Mouse (Mus musculus) CH12.LX (cell line): Measurements from ENCODE around the gene Psap. TPM values are rescaled to one million over a fixed set of nuclear protein-coding genes. Genes with fewer than 3 reads are reported as not detected.

ENCODE experiments used
- DNase-seq: peaks from one replicate; pipeline ENCODE4 v3.0.0-alpha.2; 2013; ENCODE audit errors: extremely low read depth
- H3K27ac ChIP-seq: 2 replicates; pipeline ENCODE4 v1.5.1; 2012; ENCODE audit warnings: low read depth, mild to moderate bottlenecking, control low read depth, moderate library complexity; ENCODE audit not compliant: insufficient read depth
- H3K27me3 ChIP-seq: replicated peaks from 2 replicates; pipeline ENCODE3; 2012; ENCODE audit warnings: inconsistent platforms
- H3K36me3 ChIP-seq, 2 experiments: replicated peaks in 1 of 2; 2 replicates each; pipeline versions ENCODE3 to v1.6.1; 2012; ENCODE audit warnings: inconsistent platforms in 1 of 2, low read length in 1 of 2, mild to moderate bottlenecking in 1 of 2, mixed read lengths in 1 of 2, moderate library complexity in 1 of 2; ENCODE audit not compliant: control insufficient read depth in 1 of 2, insufficient read depth in 1 of 2
- H3K4me1 ChIP-seq, 2 experiments: 2 replicates each; pipeline ENCODE4 v1.6.1; 2012; ENCODE audit warnings: inconsistent platforms in 1 of 2, moderate library complexity in 1 of 2; ENCODE audit not compliant: insufficient read depth in 2 of 2, control insufficient read depth in 1 of 2
- H3K4me2 ChIP-seq: 2 replicates; pipeline ENCODE4 v1.6.1; 2012; ENCODE audit warnings: low read depth, mild to moderate bottlenecking, control low read depth; ENCODE audit not compliant: poor library complexity, insufficient read depth, severe bottlenecking
- H3K4me3 ChIP-seq, 3 experiments: fragments of 150-350 bp in 1 of 3; sonication (generic) in 1 of 3; replicated peaks in 1 of 3; 2 replicates each; pipeline versions ENCODE3 to v1.5.1; 2011 to 2012; ENCODE audit warnings: low read depth in 2 of 3, low read length in 2 of 3, mild to moderate bottlenecking in 2 of 3, moderate library complexity in 2 of 3, control low read depth in 1 of 3, improper control_type of control experiment in 1 of 3, inconsistent platforms in 1 of 3, mixed read lengths in 1 of 3; ENCODE audit not compliant: poor library complexity in 1 of 3
- H3K79me2 ChIP-seq: replicated peaks from 2 replicates; pipeline ENCODE4 v1.6.1; 2012; ENCODE audit warnings: mild to moderate bottlenecking, moderate library complexity; ENCODE audit not compliant: control insufficient read depth, poor library complexity, insufficient read depth, severe bottlenecking; ENCODE audit errors: extremely low read depth
- H3K9ac ChIP-seq: 2 replicates; pipeline ENCODE4 v1.6.1; 2012; ENCODE audit warnings: low read depth, mild to moderate bottlenecking, control low read depth, moderate library complexity; ENCODE audit not compliant: insufficient read depth
- H3K9me3 ChIP-seq: replicated peaks from 2 replicates; pipeline ENCODE3; 2012; ENCODE audit warnings: low read length, inconsistent platforms, mixed read lengths
- BHLHE40 ChIP-seq: IDR thresholded peaks from 2 replicates; pipeline ENCODE4 v1.6.1; 2011; ENCODE audit warnings: mild to moderate bottlenecking, low read depth, low read length, improper control_type of control experiment
- CHD1 ChIP-seq: IDR thresholded peaks from 2 replicates; pipeline ENCODE4 v1.6.1; 2012; ENCODE audit warnings: low read depth, low read length, improper control_type of control experiment, inconsistent platforms
- CTCF ChIP-seq, 2 experiments: IDR thresholded peaks in 1 of 2; conservative IDR thresholded peaks in 1 of 2; 2 replicates each; pipeline ENCODE4 v1.5.1; 2011 to 2012; ENCODE audit warnings: low read depth in 2 of 2, low read length in 2 of 2, improper control_type of control experiment in 1 of 2, inconsistent platforms in 1 of 2, mild to moderate bottlenecking in 1 of 2, moderate library complexity in 1 of 2
- EP300 ChIP-seq: IDR thresholded peaks from 2 replicates; pipeline ENCODE4 v1.6.1; 2011; ENCODE audit warnings: low read length, improper control_type of control experiment
- IRF4 ChIP-seq: IDR thresholded peaks from 2 replicates; pipeline ENCODE4 v1.6.1; 2014; ENCODE audit warnings: low read depth, mild to moderate bottlenecking, inconsistent platforms, low read length, improper control_type of control experiment
- JUN ChIP-seq: IDR thresholded peaks from 2 replicates; pipeline ENCODE4 v1.6.1; 2011; ENCODE audit warnings: low read depth, mild to moderate bottlenecking, low read length, improper control_type of control experiment, moderate library complexity; ENCODE audit not compliant: insufficient read depth
- JUND ChIP-seq: conservative IDR thresholded peaks from 2 replicates; pipeline ENCODE4 v1.6.1; 2011; ENCODE audit warnings: low read depth, low read length, improper control_type of control experiment
- KAT2A ChIP-seq: IDR thresholded peaks from 2 replicates; pipeline ENCODE4 v1.6.1; 2012; ENCODE audit warnings: low read length, improper control_type of control experiment, inconsistent platforms; ENCODE audit not compliant: insufficient replicate concordance
- MAX ChIP-seq: IDR thresholded peaks from 2 replicates; pipeline ENCODE4 v1.6.1; 2011; ENCODE audit warnings: low read length, improper control_type of control experiment
- MAZ ChIP-seq: IDR thresholded peaks from 2 replicates; pipeline ENCODE4 v1.6.1; 2012; ENCODE audit warnings: low read depth, mild to moderate bottlenecking, inconsistent platforms, low read length, improper control_type of control experiment, moderate library complexity
- MXI1 ChIP-seq: IDR thresholded peaks from 2 replicates; pipeline ENCODE4 v1.6.1; 2011; ENCODE audit warnings: mild to moderate bottlenecking, low read depth, low read length, improper control_type of control experiment
- MYC ChIP-seq: IDR thresholded peaks from 2 replicates; pipeline ENCODE4 v1.6.1; 2011; ENCODE audit warnings: low read depth, mild to moderate bottlenecking, improper control_type of control experiment, low read length
- PAX5 ChIP-seq: IDR thresholded peaks from 2 replicates; pipeline ENCODE4 v1.6.1; 2012; ENCODE audit warnings: low read length, inconsistent platforms, mixed read lengths
- POLR2AphosphoS2 ChIP-seq: IDR thresholded peaks from 2 replicates; pipeline ENCODE4 v1.6.1; 2011; ENCODE audit warnings: low read depth, low read length, improper control_type of control experiment
- RCOR1 ChIP-seq: conservative IDR thresholded peaks from 2 replicates; pipeline ENCODE4 v1.6.1; 2012; ENCODE audit warnings: low read depth, mild to moderate bottlenecking, inconsistent platforms, low read length, improper control_type of control experiment
- UBTF ChIP-seq: IDR thresholded peaks from 2 replicates; pipeline ENCODE4 v1.6.1; 2012; ENCODE audit warnings: low read depth, mild to moderate bottlenecking, inconsistent platforms, low read length, improper control_type of control experiment, moderate library complexity
- USF1 ChIP-seq: IDR thresholded peaks from 2 replicates; pipeline ENCODE4 v1.6.1; 2014; ENCODE audit warnings: low read depth, mild to moderate bottlenecking, inconsistent platforms, low read length, improper control_type of control experiment
- ZC3H11A ChIP-seq: IDR thresholded peaks from 2 replicates; pipeline ENCODE4 v1.6.1; 2012; ENCODE audit warnings: low read depth, mild to moderate bottlenecking, inconsistent platforms, low read length, improper control_type of control experiment
- ZKSCAN1 ChIP-seq: IDR thresholded peaks from 2 replicates; pipeline ENCODE4 v1.6.1; 2012; ENCODE audit warnings: low read depth, inconsistent platforms, low read length, improper control_type of control experiment, borderline replicate concordance
- ZMIZ1 ChIP-seq: IDR thresholded peaks from 2 replicates; pipeline ENCODE4 v1.6.1; 2012; ENCODE audit warnings: low read depth, mild to moderate bottlenecking, inconsistent platforms, low read length, improper control_type of control experiment
- ZNF384 ChIP-seq: IDR thresholded peaks from 2 replicates; pipeline ENCODE4 v1.6.1; 2012; ENCODE audit warnings: low read depth, low read length, improper control_type of control experiment, inconsistent platforms
- dilution Hi-C: fragments of 300-500 bp; cut with MboI; formaldehyde crosslinking; loops from 2 replicates; pipeline ENCODE4 v1.14.3; 2020; ENCODE audit warnings: low sequenced_read_pairs; ENCODE audit not compliant: extremely low pct_unique_long_range_greater_than_20kb, extremely low pct_ligation_motif_present
- in situ Hi-C: fragments of 300-500 bp; cut with MboI; formaldehyde crosslinking; loops from 3 replicates; pipeline ENCODE4 v1.14.3; 2019; ENCODE audit warnings: low sequenced_read_pairs, low pct_ligation_motif_present, low pct_unique_long_range_greater_than_20kb, mixed read lengths
- polyA plus RNA-seq: library from polyadenylated mRNA; unstranded; fragments of >175 nt; gene quantifications from 2 replicates; pipeline ENCODE4 v1.2.1, GENCODE M21; 2012; ENCODE audit warnings: low read depth; ENCODE audit not compliant: insufficient read length
- total RNA-seq, 2 experiments: library from RNA; depleted of rRNA; stranded (reverse); fragments of 300-350 nt in 1 of 2; fragments of >200 nt in 1 of 2; gene quantifications; 2 replicates each; pipeline ENCODE4 v1.2.3; 2012 to 2014

Gene Psap
- total and polyA plus RNA-seq, 3 experiments, result 223 to 470 (median 300) TPM

GRCm38 (mm10) chr10:60296027-60296426, 18.6 kb downstream of the Psap start:
- Histone ChIP-seq H3K4me1 (peaks cover 9 to 30% of the 10 kb centered on the region in 2 experiments), H3K27ac (no peak overlapping the region), H3K79me2 (peaks cover 15% of the 10 kb centered on the region), H3K9me3 (no peaks in the 10 kb centered on the region), H3K27me3 (no peaks in the 10 kb centered on the region), H3K36me3 (peaks cover 90 to 96% of the 10 kb centered on the region in 2 experiments), H3K4me2 (no peak overlapping the region), H3K9ac (no peak overlapping the region), H3K4me3 (no peak overlapping the region)
- in situ Hi-C loops (no loop called here), dilution Hi-C loops (no loop called here)
- TF ChIP-seq ZKSCAN1, result no peak
- TF ChIP-seq RCOR1, result no peak
- no peak for TF ChIP-seq BHLHE40
- TF ChIP-seq CTCF (conservative IDR thresholded peaks at IDR 0.05 in 1 of 2, IDR thresholded peaks at IDR 0.05 in 1 of 2; ENCODE audit: low read depth in 2 of 2, low read length in 2 of 2), result no peak
- no peak for TF ChIP-seq MAZ
- TF ChIP-seq IRF4, result no peak
- no peak for TF ChIP-seq ZC3H11A
- no peak for TF ChIP-seq PAX5
- no peak for DNase-seq

- no peak for TF ChIP-seq ZNF384
- TF ChIP-seq MXI1, result no peak
- TF ChIP-seq USF1, result no peak
- no peaks in the 10 kb centered on the region for H3K79me2 ChIP-seq
- peaks cover 81 to 93% of the 10 kb centered on the region in 2 experiments for H3K36me3 ChIP-seq
- no peak overlapping the region for H3K4me2 ChIP-seq
- no peak overlapping the region for H3K27ac ChIP-seq
- no peak overlapping the region for H3K4me3 ChIP-seq
- DNase-seq, result no peak
- no peaks in the 10 kb centered on the region for H3K27me3 ChIP-seq
- H3K9me3 ChIP-seq, result no peaks in the 10 kb centered on the region
- no peak overlapping the region for H3K9ac ChIP-seq
- peaks cover 0 to 15% of the 10 kb centered on the region in 2 experiments; a peak in 2 of 4 replicates for H3K4me1 ChIP-seq
- dilution Hi-C loops, result no loop called here
- in situ Hi-C loops, result loop anchor here (10.0 kb wide), 2 partner anchors 395 to 455 kb away; partner anchors contain the start of genes Cdh23 and Slc29a3
Measured at GRCm38 (mm10) chr10:60299636-60300035, 22.2 kb downstream of the Psap start.

DNA sequence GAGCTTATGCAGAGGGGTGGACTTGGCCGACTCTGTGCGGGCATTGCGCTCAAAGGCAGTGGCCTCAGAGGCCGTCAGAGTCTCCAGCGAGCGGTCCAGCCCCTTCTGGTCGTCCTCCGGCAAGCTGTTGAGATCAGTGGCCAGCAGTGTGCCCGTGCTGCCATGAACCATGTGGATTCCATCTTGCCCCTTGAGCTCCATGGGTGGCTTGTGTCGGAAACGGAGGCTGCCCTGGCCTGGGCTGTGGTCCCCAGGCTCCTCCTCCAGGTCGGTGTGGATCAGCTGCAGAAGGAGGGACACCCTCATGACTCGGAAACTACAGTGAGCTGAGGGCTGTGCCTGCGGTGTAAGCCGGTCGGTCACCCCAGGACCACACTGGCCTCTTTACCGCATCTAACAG, 26.0 kb downstream of the Psap start:
- peaks cover 52 to 72% of the 10 kb centered on the region in 2 experiments for H3K36me3 ChIP-seq
- H3K27me3 ChIP-seq, result no peaks in the 10 kb centered on the region
- H3K4me1 ChIP-seq, result peaks cover 0 to 10% of the 10 kb centered on the region in 2 experiments; a peak in 2 of 4 replicates
- dilution Hi-C loops (no loop called here), in situ Hi-C loops (loop anchor here (10.0 kb wide), 2 partner anchors 391 to 451 kb away; partner anchors contain the start of genes Cdh23 and Slc29a3)
- DNase-seq, result no peak
- H3K9me3 ChIP-seq, result no peaks in the 10 kb centered on the region
- TF ChIP-seq BHLHE40, result no peak
- TF ChIP-seq POLR2AphosphoS2, result no peak
- TF ChIP-seq JUN, result no peak
- TF ChIP-seq MYC, result no peak
- no peak for TF ChIP-seq JUND
- TF ChIP-seq ZC3H11A, result no peak
- no peak for TF ChIP-seq PAX5
- no peak for TF ChIP-seq ZMIZ1
- TF ChIP-seq MXI1, result no peak
- TF ChIP-seq MAX, result no peak
- no peak for TF ChIP-seq CTCF (conservative IDR thresholded peaks at IDR 0.05 in 1 of 2, IDR thresholded peaks at IDR 0.05 in 1 of 2; ENCODE audit: low read depth in 2 of 2, low read length in 2 of 2)
- TF ChIP-seq UBTF, result no peak
- TF ChIP-seq MAZ, result no peak
- TF ChIP-seq USF1, result no peak
- TF ChIP-seq EP300, result no peak
- no peak for TF ChIP-seq ZNF384
- no peak for TF ChIP-seq KAT2A
- no peak for TF ChIP-seq CHD1
- H3K4me3 ChIP-seq, result no peak overlapping the region
- H3K27ac ChIP-seq, result no peak overlapping the region
- no peaks in the 10 kb centered on the region for H3K79me2 ChIP-seq
- no peak overlapping the region for H3K9ac ChIP-seq
- no peak overlapping the region for H3K4me2 ChIP-seq
